Comparison of ENCODE assay signal across 15 mouse cellular contexts in genomic region chr1:97697273-97697672, GRCm38 (mm10).
"Had no signal": no experiment of that assay in that cellular context is flagged by ENCODE, and none has a peak within 500 bp of the region (broad histone marks: within the 10 kb centered on the region; RNA-seq: fewer than 3 reads in every experiment).

No protein-coding gene starts in this region.

- DNase-seq: retina, postnatal 1 day; right cerebral cortex, adult 18-20 months; right cerebral cortex, postnatal 14 days; right cerebral cortex, postnatal 25 days; right cerebral cortex, postnatal 4 days; spleen, adult 18-20 months; thymus, adult 18-20 months; thymus, adult 2 months; thymus, postnatal 14 days; thymus, postnatal 25 days; thymus, postnatal 36 days; thymus, postnatal 4 days had no signal

- H3K9me3 ChIP-seq: neural tube, embryonic 13.5 days; neural tube, embryonic 15.5 days; stomach, embryonic 15.5 days had no signal

- H3K27ac ChIP-seq: neural tube, embryonic 13.5 days; neural tube, embryonic 15.5 days; stomach, embryonic 15.5 days had no signal

- H3K36me3 ChIP-seq: neural tube, embryonic 13.5 days; neural tube, embryonic 15.5 days; stomach, embryonic 15.5 days had no signal

- H3K27me3 ChIP-seq: neural tube, embryonic 13.5 days; neural tube, embryonic 15.5 days; stomach, embryonic 15.5 days had no signal

- H3K9ac ChIP-seq: neural tube, embryonic 13.5 days; neural tube, embryonic 15.5 days; stomach, embryonic 15.5 days had no signal

- H3K4me1 ChIP-seq: stomach, embryonic 15.5 days had no signal

- H3K4me2 ChIP-seq: neural tube, embryonic 13.5 days; neural tube, embryonic 15.5 days; stomach, embryonic 15.5 days had no signal

- H3K4me3 ChIP-seq: neural tube, embryonic 13.5 days; neural tube, embryonic 15.5 days; stomach, embryonic 15.5 days had no signal
